In genomic region chr6:33173606-33174005, GRCm38 (mm10) we compare ENCODE assay signal across 27 mouse cellular contexts.
DNase-seq lines count a peak whose midpoint lies in the region; ATAC-seq and TF ChIP-seq lines count a peak whose summit lies in the region.
"Had no signal": no experiment of that assay in that cellular context is flagged by ENCODE, and none has a peak within 500 bp of the region (broad histone marks: within the 10 kb centered on the region; RNA-seq: fewer than 3 reads in every experiment).

No protein-coding gene starts in this region.

- peak overlapping the region; percentile 48; the same call in 1 of the 2 replicates for H3K27ac ChIP-seq in hindbrain, embryonic 13.5 days
- H3K27ac ChIP-seq in hindbrain, embryonic 11.5 days (ENCODE audit: low read depth, low read length), result no peak overlapping the region
- H3K27ac ChIP-seq in kidney, postnatal 0 days, result no peak overlapping the region
- no peak overlapping the region for H3K27ac ChIP-seq in hindbrain, embryonic 16.5 days (ENCODE audit: low read depth, low read length)
- 0 out of 2 replicates have a peak overlapping the region, but pooled peaks have one; percentile 16 for H3K27ac ChIP-seq in neural tube, embryonic 14.5 days (ENCODE audit: low read depth, low read length)
- H3K27ac ChIP-seq: forebrain, embryonic 15.5 days; limb, embryonic 10.5 days; liver, embryonic 15.5 days; lung, embryonic 15.5 days; stomach, embryonic 15.5 days had no signal

- H3K4me1 ChIP-seq in hindbrain, embryonic 13.5 days (replicated peaks), result peaks cover 16% of the 10 kb centered on the region; the same call in 1 of the 2 replicates
- no peaks in the 10 kb centered on the region for H3K4me1 ChIP-seq in hindbrain, embryonic 11.5 days (replicated peaks; ENCODE audit: control insufficient read depth, insufficient read depth, low read length)
- no peaks in the 10 kb centered on the region for H3K4me1 ChIP-seq in kidney, postnatal 0 days (replicated peaks; ENCODE audit: insufficient read depth, low read length)
- no peaks in the 10 kb centered on the region; the same call in 1 of the 2 replicates for H3K4me1 ChIP-seq in hindbrain, embryonic 16.5 days (ENCODE audit: control insufficient read depth, insufficient read depth, low read depth, low read length)
- no peaks in the 10 kb centered on the region for H3K4me1 ChIP-seq in neural tube, embryonic 14.5 days (ENCODE audit: control insufficient read depth, insufficient read depth, low read length)
- H3K4me1 ChIP-seq: liver, embryonic 15.5 days; lung, embryonic 15.5 days; megakaryocyte, embryonic 14.5 days; stomach, embryonic 15.5 days had no signal

- 0 out of 2 replicates have a peak overlapping the region, but pooled peaks have one; percentile 24 for H3K9ac ChIP-seq in hindbrain, embryonic 13.5 days
- no peak overlapping the region for H3K9ac ChIP-seq in hindbrain, embryonic 11.5 days (ENCODE audit: low read depth, low read length)
- H3K9ac ChIP-seq in kidney, postnatal 0 days (ENCODE audit: low read depth, low read length), result no peak overlapping the region
- no peak overlapping the region for H3K9ac ChIP-seq in hindbrain, embryonic 16.5 days (ENCODE audit: low read depth, low read length)
- H3K9ac ChIP-seq in neural tube, embryonic 14.5 days (replicated peaks; ENCODE audit: low read depth, low read length), result no peak overlapping the region
- H3K9ac ChIP-seq: forebrain, embryonic 15.5 days; liver, embryonic 15.5 days; lung, embryonic 15.5 days; stomach, embryonic 15.5 days had no signal

- no peak for TF ChIP-seq CTCF in kidney, postnatal 0 days (IDR thresholded peaks at IDR 0.05; ENCODE audit: low read depth)

- H3K4me3 ChIP-seq in hindbrain, embryonic 13.5 days, result no peak overlapping the region
- no peak overlapping the region for H3K4me3 ChIP-seq in hindbrain, embryonic 11.5 days (ENCODE audit: low read depth, low read length)
- H3K4me3 ChIP-seq in kidney, postnatal 0 days (replicated peaks; ENCODE audit: low read depth, low read length), result no peak overlapping the region
- H3K4me3 ChIP-seq in hindbrain, embryonic 16.5 days (ENCODE audit: low read length), result no peak overlapping the region
- no peak overlapping the region for H3K4me3 ChIP-seq in neural tube, embryonic 14.5 days (ENCODE audit: low read depth, low read length)
- H3K4me3 ChIP-seq: forebrain, embryonic 15.5 days; limb, embryonic 10.5 days; liver, embryonic 15.5 days; lung, embryonic 15.5 days; megakaryocyte, embryonic 14.5 days; stomach, embryonic 15.5 days had no signal

- no peaks in the 10 kb centered on the region for H3K9me3 ChIP-seq in hindbrain, embryonic 13.5 days
- H3K9me3 ChIP-seq in hindbrain, embryonic 11.5 days (ENCODE audit: control insufficient read depth, low read length), result no peaks in the 10 kb centered on the region
- no peaks in the 10 kb centered on the region for H3K9me3 ChIP-seq in kidney, postnatal 0 days (replicated peaks; ENCODE audit: low read length)
- H3K9me3 ChIP-seq in hindbrain, embryonic 16.5 days (ENCODE audit: control insufficient read depth, low read length), result no peaks in the 10 kb centered on the region
- H3K9me3 ChIP-seq in neural tube, embryonic 14.5 days (ENCODE audit: control insufficient read depth, low read length), result no peaks in the 10 kb centered on the region
- H3K9me3 ChIP-seq: forebrain, embryonic 15.5 days; G1E; limb, embryonic 10.5 days; liver, embryonic 15.5 days; lung, embryonic 15.5 days; megakaryocyte, embryonic 14.5 days; stomach, embryonic 15.5 days had no signal

- no peaks in the 10 kb centered on the region for H3K27me3 ChIP-seq in hindbrain, embryonic 13.5 days
- no peaks in the 10 kb centered on the region for H3K27me3 ChIP-seq in hindbrain, embryonic 11.5 days (ENCODE audit: control insufficient read depth, insufficient read depth, low read length)
- no peaks in the 10 kb centered on the region for H3K27me3 ChIP-seq in kidney, postnatal 0 days (ENCODE audit: insufficient read depth, low read length)
- no peaks in the 10 kb centered on the region for H3K27me3 ChIP-seq in hindbrain, embryonic 16.5 days (replicated peaks; ENCODE audit: control insufficient read depth, insufficient read depth, low read length)
- no peaks in the 10 kb centered on the region for H3K27me3 ChIP-seq in neural tube, embryonic 14.5 days (ENCODE audit: control insufficient read depth, insufficient read depth, low read length)
- H3K27me3 ChIP-seq: CH12.LX; forebrain, embryonic 15.5 days; liver, embryonic 15.5 days; lung, embryonic 15.5 days; stomach, embryonic 15.5 days had no signal

- no peak for DNase-seq in hindbrain, embryonic 11.5 days (ENCODE audit: low spot score)
- DNase-seq in kidney, postnatal 0 days (ENCODE audit: low spot score), result peak; percentile 35
- DNase-seq in kidney, adult 9 months, result no peak
- no peak for DNase-seq in ovary, postnatal 10 days (ENCODE audit: low spot score)
- DNase-seq: adrenal gland, postnatal 36 days; B cell, adult 2 months; cerebellum, adult 11-12 months; cerebellum, postnatal 10 days; gastrocnemius, postnatal 14 days; heart, adult 11 months; kidney, adult 18-20 months; liver; lung, postnatal 36 days; thymus, postnatal 25 days had no signal

- 61% methylated on average over 12 of the region's 12 CpGs for WGBS in hindbrain, embryonic 13.5 days
- 84% methylated on average over 12 of the region's 12 CpGs for WGBS in hindbrain, embryonic 11.5 days
- 17% methylated on average over 12 of the region's 12 CpGs for WGBS in kidney, postnatal 0 days
- 51% methylated on average over 12 of the region's 12 CpGs for WGBS in hindbrain, embryonic 16.5 days
- WGBS in neural tube, embryonic 14.5 days, result 28% methylated on average over 12 of the region's 12 CpGs

- no peaks in the 10 kb centered on the region for H3K36me3 ChIP-seq in hindbrain, embryonic 13.5 days
- H3K36me3 ChIP-seq in hindbrain, embryonic 11.5 days (ENCODE audit: control insufficient read depth, insufficient read depth, low read length), result no peaks in the 10 kb centered on the region
- no peaks in the 10 kb centered on the region for H3K36me3 ChIP-seq in kidney, postnatal 0 days (ENCODE audit: insufficient read depth, low read length)
- no peaks in the 10 kb centered on the region for H3K36me3 ChIP-seq in hindbrain, embryonic 16.5 days (ENCODE audit: control insufficient read depth, insufficient read depth, low read length)
- H3K36me3 ChIP-seq in neural tube, embryonic 14.5 days (ENCODE audit: control insufficient read depth, insufficient read depth, low read length), result no peaks in the 10 kb centered on the region
- H3K36me3 ChIP-seq: forebrain, embryonic 15.5 days; G1E; limb, embryonic 10.5 days; liver, embryonic 15.5 days; lung, embryonic 15.5 days; stomach, embryonic 15.5 days had no signal

- ATAC-seq in hindbrain, embryonic 13.5 days (ENCODE audit: low FRiP score), result no peak
- no peak for ATAC-seq in hindbrain, embryonic 11.5 days (ENCODE audit: low FRiP score)
- no peak for ATAC-seq in kidney, postnatal 0 days (replicated peaks; ENCODE audit: low FRiP score, low read depth)
- ATAC-seq in hindbrain, embryonic 16.5 days, result 0 out of 2 replicates have a peak, but pooled peaks have one; percentile 24
- peak; percentile 56; the same call in 1 of the 2 replicates for ATAC-seq in neural tube, embryonic 14.5 days (ENCODE audit: low read depth)
- ATAC-seq: forebrain, embryonic 15.5 days; inflammation-experienced regulatory T-cells, adult 6 months; Patski had no signal

- 0 out of 2 replicates have a peak overlapping the region, but pooled peaks have one; percentile 13 for H3K4me2 ChIP-seq in hindbrain, embryonic 13.5 days
- H3K4me2 ChIP-seq in hindbrain, embryonic 11.5 days (replicated peaks; ENCODE audit: low read depth, low read length), result no peak overlapping the region
- no peak overlapping the region for H3K4me2 ChIP-seq in kidney, postnatal 0 days (ENCODE audit: low read length)
- 0 out of 2 replicates have a peak overlapping the region, but pooled peaks have one; percentile 17 for H3K4me2 ChIP-seq in hindbrain, embryonic 16.5 days (ENCODE audit: low read length)
- H3K4me2 ChIP-seq in neural tube, embryonic 14.5 days (ENCODE audit: low read depth, low read length), result peak overlapping the region; percentile 14; the same call in 1 of the 2 replicates
- H3K4me2 ChIP-seq: forebrain, embryonic 15.5 days; liver, embryonic 15.5 days; lung, embryonic 15.5 days; stomach, embryonic 15.5 days had no signal

Comparison
In these comparisons a context has a peak if more than half of its experiments do, and no peak if none do; other contexts are left out.
1. ATAC-seq: peak in hindbrain, embryonic 16.5 days (single experiment) and neural tube, embryonic 14.5 days (single experiment); none in hindbrain, embryonic 13.5 days (single experiment), hindbrain, embryonic 11.5 days (single experiment) and kidney, postnatal 0 days (single experiment).
2. H3K27ac ChIP-seq: peak in hindbrain, embryonic 13.5 days (single experiment) and neural tube, embryonic 14.5 days (single experiment); none in hindbrain, embryonic 11.5 days (single experiment), kidney, postnatal 0 days (single experiment) and hindbrain, embryonic 16.5 days (single experiment).
3. H3K4me2 ChIP-seq: peak in hindbrain, embryonic 13.5 days (single experiment), hindbrain, embryonic 16.5 days (single experiment) and neural tube, embryonic 14.5 days (single experiment); none in hindbrain, embryonic 11.5 days (single experiment) and kidney, postnatal 0 days (single experiment).